Mouse (Mus musculus) common myeloid progenitor, adult 5-6 weeks (primary cell): ENCODE data around the gene Cog4. TPM values are rescaled to one million over a fixed set of nuclear protein-coding genes. Genes with fewer than 3 reads are reported as not detected.
"Not testable (repeated sequence)": the region's sequence is repeated elsewhere in the genome, so short reads cannot be mapped to it uniquely, and the experiment has no call there.

ENCODE experiments used
- ATAC-seq: replicated peaks from 2 replicates; pipeline ENCODE4 v1.8.0; 2016; ENCODE audit warnings: low read depth, mild to moderate bottlenecking, moderate TSS enrichment, inconsistent platforms; ENCODE audit not compliant: poor library complexity, severe bottlenecking
- total RNA-seq: library from RNA; stranded (forward); fragments of 200-1000, 187-1606 nt; gene quantifications from 2 replicates; pipeline ENCODE4 v1.2.3, GENCODE M21; 2017

Cog4 gene
- total RNA-seq, 1 experiment from 2014 or later: 28.4 TPM

DNA sequence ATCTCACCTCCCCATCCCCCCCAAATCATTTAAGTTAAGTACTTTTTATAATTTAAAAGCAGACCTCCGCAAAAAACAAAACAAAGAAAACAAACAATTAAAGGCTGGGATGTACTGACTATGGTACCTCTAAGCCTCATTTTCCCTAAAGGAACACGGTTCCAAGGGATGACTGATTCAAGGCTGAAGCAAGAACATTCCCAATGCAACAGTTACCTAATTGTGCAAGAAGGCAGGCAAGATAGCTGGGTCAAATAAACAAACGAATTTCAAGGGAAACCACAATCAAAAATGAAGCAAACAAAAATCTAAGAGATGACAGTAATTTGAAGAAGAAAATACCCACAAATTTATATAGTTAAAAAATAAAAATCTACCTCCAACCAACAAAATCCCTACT lies 24.4 kb upstream of the Cog4 start:
- ATAC-seq: no peak

DNA sequence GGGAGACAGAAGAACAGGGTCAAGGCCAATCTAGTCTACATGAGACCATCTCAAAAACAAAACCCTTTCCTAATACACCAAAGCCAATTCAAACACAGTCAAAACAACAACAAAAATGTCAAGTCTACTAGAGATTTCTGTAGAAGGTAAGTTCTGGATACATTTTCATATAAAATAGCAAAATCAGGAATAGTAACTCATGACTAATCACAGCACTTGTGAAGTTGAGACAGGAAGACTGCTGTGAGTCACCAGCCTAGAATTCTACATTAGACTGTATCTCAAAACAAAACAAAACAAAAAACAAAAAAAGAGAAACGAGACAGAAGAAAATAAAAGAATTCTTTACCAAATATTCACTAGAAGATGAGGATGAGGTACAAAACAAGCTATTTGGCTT lies 21.5 kb upstream of the Cog4 start:
- no peak for ATAC-seq

DNA sequence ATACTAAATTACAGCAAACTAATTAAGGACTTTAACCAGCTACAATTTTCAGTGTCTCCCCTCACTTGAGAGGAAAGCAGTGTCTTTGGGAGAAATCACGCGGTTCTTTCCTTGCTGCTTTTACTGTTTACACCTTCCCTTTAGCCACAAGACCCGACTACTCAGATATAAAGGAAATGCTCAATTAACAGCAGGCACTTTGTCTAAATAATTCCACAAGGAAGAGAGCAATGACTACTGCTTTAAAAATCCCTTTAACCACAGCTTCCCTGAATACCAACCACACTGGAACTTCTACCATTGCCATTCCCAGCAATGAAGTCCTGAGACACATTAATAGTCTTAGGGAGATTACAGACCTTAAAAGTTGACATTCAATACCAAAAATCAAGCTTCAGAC lies 17.9 kb upstream of the Cog4 start:
- no peak for ATAC-seq

DNA sequence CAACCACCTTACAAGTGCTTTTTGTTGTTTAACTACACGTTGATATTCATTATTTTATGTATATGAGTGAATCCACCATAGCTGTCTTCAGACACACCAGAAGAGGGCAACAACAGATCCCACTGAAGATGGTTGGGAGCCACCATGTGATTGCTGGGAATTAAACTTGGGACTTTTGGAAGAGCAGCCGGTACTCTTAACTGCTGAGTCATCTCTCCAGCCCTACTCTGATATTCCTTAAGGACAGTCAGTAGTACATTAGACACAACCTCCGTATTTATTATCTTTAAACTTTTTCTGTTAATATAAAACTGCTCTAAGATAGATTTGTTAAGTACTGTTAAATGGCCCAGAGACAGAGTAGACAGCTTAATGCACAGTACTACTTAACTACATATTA lies 14.4 kb upstream of the Cog4 start:
- ATAC-seq: no peak

DNA sequence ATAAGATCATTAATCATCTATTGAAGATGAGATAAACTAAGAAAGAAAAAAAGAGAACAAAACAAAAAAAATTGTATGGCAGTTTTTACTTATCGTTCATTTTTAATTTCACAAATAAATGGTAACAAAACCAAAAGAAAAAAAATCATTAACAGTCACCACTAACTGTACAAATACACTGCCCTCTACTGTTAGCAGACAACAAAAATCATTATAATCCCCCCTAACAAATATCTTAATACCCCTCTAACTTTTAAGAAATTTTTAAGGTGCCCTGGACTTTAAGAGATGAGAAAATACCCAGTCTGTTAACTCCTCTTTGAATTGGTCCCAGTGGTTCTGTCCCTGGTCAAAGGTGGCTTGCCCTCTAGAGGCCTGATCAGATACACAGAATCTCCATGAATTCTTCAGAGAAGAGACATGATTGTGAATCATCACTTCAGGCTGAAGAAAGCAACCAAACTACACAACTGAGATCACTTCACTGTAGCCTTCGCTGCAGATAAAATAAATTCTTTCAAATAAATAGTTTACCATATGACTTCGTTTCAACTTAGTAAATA lies 4.3 kb upstream of the Cog4 start:
- no peak for ATAC-seq

DNA sequence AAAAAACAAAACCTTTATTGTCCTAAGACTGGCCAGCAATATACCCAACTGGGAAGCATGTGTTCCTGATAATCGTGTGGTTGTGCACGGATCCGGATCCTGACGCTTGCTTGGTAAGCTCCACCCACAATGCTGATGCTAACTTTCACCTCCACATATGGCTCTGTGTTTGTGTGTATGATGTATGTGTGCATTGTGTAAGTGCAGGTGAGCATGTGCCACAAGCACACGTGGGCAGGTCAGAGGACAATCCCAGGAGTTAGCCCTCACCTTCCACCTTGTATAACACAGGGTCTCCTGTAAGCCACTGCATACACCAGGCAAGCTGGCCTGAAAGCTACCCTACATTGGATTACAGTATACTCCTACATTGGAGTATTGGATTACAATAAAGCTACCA lies 3.2 kb upstream of the Cog4 start:
- ATAC-seq: no peak

DNA sequence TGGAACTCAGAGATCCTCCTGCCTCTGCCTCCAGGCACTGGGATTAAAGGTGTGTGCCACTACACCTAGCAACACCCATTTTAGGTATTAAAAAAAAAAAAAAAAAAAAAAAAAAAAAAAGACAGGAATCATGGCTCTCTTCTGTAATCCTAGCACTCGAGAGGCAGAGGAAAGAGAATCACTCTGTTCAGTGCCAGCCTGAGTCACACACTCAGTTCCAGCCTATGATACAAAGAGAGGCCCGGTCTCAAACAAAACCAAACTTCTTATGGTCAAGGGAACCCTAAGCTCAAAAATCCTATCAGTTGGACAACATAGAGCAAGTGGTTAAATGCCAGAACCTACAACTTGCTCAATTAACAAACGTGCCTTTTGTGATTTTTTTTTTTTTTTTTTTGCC lies 1.5 kb upstream of the Cog4 start:
- no peak for ATAC-seq

DNA sequence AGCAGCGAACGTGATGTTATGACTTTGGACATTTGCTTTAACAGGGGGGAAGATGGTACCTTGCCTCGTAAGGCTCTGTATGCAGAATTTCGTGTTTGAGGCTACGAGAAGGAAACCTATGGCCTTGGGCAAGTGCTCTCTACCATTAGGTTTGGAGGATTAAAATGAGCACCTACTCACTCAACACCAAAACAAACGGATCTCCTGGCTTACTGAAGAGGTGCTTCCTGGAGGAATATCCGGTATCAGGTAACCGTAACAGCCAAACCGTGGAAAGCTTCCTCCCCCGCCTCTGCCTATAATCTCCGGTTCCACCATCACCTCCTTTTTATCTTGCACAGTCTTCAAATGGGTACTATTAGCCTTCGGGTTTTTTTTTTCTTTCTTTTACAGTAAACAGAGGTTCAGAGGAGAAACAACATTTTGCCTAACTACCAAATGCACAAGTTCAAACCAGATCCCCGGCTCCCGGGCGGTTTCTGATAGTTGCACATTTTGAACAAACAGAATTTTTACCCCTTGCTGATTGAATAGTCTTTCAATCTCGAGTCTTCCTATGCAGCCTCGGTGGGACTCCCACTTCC lies 487 bp upstream of the Cog4 start:
- no peak for ATAC-seq

DNA sequence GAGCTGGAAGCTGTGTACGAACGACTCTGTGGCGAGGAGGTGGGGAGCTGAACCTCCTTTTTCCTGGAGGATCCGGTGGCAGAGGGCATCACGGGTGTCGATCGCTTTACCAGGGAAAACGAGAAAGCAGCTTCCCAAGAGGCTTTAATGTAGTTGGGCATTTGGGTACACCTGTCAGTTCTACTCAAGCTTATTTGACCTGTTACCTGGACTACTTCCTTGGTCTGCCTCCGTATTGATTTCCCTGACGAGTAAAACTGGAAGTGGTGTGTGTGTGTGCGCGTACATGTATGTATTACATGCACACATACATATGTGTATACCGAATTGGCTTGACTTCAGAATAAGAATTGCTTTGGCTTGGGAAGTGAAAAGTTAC lies 760 bp downstream of the Cog4 start:
- peak; percentile 29 for ATAC-seq

DNA sequence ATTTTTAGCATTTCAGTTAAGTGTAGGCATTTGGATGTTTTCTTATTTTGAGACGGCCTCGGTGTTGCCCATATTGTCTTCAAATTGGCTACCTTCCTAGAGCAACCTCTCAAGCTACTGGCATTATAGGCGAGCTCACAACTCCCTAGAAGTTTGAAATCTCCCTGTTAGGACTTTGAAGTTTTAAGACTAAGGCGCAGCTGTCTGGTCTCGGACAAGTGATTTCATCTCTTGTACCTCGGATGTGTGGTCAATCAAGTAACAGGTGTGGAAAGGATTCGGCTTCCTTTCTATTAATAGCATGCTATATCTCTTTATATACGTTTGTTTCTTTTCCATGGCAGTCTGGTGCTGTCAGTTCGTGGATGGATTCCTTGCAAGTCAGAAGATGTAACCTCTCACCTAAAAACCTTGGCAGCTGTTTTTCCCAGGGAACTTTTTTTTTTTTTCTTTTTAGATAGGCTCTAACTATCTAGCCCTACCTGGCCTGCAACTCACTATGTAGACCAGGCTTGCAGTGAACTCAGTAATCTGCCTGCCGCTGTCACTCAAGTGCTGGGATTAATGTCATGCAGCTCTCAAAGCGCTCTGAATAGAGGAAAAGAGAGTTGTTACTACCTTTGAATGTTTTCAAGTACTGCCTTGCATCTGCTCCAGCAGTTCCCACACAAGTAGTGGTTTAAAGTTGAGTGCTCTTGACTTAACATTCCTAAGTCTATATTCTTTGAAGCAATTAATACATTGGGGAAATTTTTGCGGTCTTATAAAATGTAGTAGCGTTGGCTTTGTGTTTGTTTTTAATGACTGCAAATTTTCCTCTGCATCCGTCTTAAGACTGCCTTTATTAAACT lies 1.5 kb downstream of the Cog4 start:
- ATAC-seq: no peak

DNA sequence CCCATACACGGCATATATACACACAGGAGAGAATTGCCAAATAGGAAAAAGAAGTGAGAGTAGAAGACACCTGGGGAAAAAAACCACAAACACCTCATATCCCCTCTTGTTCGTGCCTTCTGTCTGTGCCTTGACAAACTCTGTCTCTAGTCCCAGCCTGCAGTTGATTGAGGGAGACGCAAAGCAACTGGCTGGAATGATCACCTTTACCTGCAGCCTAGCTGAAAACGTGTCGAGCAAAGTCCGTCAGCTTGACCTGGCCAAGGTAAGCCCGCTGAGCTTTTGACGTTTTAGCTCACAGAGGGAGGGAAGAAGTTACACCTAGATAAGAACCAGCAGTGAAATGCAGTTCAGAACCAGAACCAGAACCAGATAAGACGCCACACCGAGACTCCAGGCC lies 4.8 kb downstream of the Cog4 start:
- no peak for ATAC-seq

DNA sequence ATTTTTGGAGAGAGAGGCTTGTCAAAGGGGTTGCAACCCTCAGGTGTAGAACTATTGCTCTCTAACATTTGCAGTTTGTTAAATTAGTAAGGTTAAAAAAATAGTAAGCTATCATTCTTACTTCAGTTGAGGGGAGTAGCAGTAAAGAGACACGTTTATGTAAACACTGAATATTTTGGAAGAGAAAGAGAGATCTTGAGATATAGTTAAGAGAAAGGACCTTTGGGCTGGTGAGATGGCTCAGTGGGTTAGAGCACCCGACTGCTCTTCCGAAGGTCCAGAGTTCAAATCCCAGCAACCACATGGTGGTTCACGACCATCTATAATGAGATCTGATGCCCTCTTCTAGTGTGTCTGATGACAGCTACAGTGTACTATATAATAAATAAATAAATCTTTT lies 9.7 kb downstream of the Cog4 start:
- ATAC-seq: not testable (repeated sequence)

DNA sequence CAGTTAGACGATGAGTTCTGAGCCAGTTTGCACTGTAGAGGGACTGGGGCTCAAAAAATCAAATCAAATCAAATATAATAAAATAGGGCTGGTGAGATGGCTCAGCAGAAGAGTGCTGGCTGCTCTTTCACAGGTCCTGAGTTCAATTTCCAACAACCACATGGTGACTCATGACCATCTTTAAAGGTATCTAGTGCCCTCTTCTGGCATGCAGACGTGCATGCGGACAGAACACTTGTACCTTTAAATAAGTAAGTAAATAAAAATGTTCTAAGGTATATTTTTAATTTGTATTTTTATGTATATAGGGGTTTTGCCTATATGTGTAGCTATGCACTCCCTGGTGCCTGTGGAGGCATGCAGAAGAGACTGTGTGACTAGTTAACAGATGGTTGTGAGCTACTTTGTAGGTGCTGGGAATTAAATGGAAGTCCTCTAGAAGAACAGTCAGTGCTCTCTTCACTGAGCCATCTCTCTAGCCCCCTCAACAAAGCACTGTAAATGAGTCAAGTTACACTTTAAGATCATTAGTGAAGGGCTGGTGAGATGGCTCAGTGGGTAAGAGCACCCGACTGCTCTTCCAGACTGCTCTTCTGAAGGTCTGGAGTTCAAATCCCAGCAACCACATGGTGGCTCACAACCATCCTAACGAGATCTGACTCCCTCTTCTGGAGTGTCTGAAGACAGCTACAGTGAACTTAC lies 10.5 kb downstream of the Cog4 start:
- no peak; the same call in 1 of the 2 replicates for ATAC-seq

DNA sequence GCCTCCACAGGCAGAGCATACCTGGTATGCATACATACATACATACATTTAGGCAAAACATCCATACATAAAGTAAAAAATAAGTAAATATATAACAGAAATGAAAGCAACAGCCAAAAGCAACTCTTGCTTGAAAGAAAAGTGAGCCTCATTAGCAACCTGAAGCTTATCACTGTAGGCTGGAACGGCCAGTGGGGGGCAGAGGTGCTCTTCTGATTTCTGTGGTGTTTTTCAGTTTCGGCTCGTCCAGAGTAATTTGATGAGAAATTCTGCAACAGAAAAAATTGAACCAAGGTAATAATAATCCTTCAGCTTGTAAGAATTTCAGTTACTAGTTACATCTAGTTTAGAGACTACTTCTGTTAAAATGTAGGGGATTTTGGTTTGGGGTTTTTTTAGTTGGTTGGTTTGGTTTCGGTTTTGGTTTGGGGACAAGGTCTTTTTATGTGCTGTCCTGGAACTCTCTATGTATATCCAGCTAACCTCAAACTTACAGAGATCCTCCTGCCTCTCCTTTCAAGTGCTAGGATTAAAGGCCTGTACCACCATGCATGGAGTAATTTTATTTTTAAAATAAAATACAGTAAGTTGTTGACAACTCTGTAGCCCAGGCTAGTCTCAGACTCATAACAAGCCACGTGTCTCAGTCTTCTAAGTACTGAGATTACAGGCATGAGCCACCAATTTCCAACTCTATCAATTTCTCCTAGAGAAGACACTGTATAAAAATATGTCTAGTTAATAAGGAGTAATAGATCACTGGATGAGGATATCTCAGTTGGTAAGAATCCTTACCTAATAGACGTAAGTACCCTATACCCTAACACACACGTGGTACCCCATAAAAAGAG lies 13.5 kb downstream of the Cog4 start:
- peak; percentile 82 for ATAC-seq

DNA sequence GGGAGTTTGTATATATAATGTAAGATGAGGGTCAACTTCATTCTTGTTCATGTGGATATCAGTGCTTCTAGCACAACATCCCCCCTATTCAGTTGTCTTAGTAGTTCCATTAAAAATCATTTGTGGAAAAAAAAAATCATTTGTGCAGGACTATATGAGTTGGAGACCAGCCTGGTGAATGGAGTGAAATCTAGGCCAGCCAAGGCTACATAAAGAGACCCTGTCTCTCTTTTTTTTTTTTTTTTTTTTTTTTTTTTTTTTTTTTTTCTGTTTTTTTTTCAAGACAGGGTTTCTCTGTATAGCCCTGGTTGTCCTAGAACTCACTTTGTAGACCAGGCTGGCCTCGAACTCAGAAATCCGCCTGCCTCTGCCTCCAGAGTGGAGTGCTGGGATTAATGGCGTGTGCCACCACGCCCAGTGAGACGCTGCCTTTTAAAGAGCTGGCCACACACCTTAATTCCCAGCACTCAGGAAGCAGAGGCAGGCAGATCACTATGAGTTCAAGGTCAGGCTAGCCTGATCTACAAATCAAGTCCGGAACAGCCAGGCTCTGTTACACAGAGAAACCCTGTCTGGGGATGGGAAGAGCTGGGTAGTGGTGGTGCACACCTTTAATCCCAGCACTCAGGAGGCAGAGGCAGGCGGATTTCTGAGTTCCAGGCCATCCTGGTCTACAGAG lies 15.1 kb downstream of the Cog4 start:
- ATAC-seq: not testable (repeated sequence)

DNA sequence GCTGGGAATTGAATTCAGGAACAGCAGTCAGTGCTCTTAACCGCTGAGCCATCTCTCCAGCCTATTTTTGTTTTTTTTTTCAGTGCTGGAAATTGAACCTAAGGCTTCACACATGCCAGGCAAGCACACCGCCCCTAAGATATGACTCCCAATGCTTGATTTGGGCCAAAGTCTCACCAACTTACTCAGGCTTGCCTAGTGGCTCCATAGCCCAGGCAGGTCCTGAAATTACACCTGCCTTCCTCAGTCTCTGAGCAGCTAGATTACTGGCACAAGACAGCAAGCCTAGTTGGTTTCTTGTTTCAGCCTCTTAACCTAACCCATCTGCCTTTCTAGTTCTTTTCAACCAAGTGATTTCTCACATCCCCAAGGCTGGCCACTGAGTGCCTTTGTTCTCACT lies 24.1 kb downstream of the Cog4 start:
- no peak for ATAC-seq

DNA sequence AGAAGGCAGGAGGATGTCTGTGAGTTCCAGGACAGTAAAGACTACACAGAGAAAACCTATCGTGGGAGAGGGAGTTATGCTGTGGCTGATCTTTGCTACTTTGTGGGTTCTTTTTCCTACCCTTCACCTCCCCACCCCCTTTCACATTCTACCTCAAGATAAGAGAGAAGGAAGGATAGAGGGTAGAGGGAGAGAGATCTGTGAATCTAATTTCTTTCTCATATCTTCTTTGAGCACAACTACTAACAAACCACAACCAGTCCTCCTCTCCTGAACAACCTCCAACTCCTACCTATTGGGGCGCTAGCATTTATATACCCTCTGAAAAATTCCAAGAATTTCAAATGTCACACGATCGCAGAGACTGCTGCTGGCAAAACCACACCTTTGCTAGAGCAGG lies 31.5 kb downstream of the Cog4 start:
- ATAC-seq: peak; percentile 36; the same call in 1 of the 2 replicates

DNA sequence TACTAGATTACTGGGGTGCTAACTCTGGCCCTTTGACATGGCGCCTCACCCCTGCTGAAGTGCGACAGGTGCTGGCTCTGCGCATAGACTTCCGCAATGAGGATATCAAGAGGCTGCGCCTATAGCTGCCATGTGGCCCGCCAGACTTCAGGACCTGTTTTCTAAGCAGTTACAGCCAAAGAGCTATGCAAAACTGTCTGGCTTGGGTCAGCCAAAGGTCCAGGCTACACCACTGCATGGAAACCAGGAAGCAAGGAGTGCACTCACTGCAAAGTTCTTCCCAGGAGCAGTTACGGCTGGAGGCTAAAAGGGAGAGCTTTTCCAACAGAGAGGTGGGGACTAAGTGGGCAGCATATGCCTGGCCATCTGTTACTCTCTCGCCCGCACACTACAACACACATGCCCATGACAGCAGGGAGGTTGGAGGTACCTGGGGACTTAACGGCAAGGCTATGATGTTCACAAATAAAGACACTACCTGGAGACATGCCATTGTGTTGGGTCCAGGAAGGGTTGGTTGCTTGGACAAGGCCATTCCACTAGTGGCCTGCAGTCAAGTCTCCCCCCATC lies 35.4 kb downstream of the Cog4 start:
- no peak for ATAC-seq

DNA sequence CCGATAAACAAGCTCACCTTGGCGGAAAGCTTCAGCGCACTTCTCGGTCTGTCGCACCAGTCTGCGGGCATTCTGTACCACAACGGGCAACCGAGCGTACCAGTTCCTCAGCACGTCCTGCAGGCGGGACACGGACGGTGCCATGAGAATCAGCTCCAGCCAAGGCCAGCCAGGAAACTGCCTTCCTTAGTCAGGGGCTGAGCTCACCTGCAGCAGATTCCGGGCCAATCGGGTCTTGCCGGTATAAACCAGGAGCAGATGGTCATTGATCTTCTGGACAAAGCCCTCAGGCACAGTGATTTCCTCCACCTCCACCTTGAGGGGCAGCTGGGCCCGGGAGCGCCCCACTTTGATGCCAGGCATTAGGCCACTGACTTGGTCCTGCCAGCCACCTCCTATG lies 37.4 kb downstream of the Cog4 start:
- ATAC-seq: no peak
